Mouse (Mus musculus) layer of hippocampus, adult 8-10 months (tissue): Measurements from ENCODE around the gene Rab9b. TPM values are rescaled to one million over a fixed set of nuclear protein-coding genes. Genes with fewer than 3 reads are reported as not detected.
A peak's percentile ranks its signal among the peaks of the same experiment; 100 is the strongest.

Experiments
- DNase-seq, 2 experiments: peaks; one replicate each; pipeline ENCODE4 v3.0.0; 2022; ENCODE audit warnings: low spot score in 2 of 2
- total RNA-seq, 4 experiments: library from RNA; stranded (reverse); gene quantifications; 2 replicates each; pipeline ENCODE4 v1.2.4; 2022

The Rab9b gene
- total RNA-seq, result 10 to 100 TPM; 15.3 to 31.4 (median 24.5) TPM

DNA sequence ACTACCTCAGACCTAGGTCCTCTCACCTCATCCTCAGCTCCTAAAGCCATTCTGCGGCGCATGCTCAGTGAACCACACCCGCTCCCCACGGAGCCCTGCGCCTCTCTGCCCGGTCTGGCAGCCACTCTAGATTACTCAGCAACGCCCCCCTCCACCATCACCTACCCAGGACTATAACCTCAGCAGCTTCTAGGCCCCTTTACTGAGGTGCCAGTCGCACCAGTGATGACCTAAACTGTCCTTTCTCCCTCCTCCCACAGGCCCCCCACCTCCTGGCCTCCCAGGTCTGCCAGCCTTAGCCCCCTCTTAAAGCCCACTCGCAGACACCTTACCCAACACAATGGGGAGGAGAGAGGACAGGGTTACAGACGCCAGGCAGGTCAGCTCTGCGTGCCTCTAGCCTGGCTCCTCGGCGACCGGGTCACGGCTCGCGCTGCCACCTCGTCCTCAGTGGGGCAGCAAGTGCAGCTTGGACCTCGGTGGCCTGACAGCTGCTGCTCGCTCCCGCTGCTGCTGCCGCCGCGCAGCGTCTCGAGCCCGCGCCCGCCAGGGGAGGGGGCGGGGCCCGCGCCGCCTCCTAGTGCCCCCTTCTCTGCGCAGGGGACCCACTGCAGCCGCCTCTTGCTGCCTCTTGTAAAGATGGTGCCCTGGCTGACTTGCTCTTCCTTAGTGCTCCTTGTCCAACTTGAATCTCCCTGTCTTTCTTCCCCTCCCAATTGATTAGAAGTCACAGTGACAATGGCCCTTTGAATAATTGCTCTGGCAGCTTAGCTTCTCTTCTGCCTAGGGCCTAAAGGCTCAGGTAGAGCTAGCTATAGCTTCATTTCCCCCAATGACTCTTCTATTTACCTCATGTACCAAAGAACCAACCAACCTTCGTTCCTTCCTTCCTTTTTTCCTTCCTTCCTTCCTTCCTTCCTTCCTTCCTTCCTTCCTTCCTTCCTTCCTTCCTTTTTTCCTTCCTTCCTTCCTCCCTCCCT is at the start of gene Rab9b:
Rab9b (minus strand) TSS at position 695 of the 980 bp plus-strand sequence.
- peak in 1 of 2 experiments; percentile 43 for DNase-seq

DNA sequence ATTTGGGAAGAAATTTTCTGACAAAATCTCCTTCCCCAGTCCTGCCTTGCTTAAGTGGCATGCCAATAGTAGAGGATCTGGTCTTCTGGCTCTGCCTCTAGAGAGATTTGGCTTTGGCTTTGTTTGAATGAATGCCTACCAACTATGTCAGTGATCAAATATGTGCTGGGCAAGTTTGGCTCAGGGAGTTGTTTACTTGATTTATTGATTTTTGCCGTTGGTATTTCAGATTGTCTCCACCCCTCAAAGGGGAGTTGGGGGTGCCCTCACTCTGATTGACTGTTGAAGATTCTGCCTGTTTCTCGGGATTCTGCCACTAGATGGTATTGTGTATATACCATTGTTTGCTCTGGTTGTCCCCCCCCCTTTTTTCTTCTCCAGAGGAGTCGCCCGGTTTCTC is 35.8 kb upstream of the Rab9b start:
- DNase-seq, result no peak

DNA sequence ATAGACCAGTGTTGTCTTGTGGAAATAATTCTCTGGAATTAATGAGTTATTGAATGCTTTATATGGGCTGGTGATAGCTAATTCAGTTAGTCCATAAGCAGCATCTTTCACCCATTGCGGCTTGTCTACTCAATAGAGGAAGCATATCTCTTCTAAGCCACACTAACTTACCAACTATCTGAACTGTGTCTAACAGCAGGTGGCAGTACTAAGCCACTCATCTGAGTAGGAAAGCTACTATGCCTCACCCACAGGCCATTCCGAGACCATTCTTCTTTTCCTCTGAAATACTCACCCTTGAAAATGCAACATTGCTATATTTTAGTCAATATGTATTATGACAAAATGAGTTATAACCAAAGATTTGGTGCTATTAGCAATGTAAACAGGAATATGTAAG is 27.2 kb upstream of the Rab9b start:
- peak; percentile 3 to 7 for DNase-seq

DNA sequence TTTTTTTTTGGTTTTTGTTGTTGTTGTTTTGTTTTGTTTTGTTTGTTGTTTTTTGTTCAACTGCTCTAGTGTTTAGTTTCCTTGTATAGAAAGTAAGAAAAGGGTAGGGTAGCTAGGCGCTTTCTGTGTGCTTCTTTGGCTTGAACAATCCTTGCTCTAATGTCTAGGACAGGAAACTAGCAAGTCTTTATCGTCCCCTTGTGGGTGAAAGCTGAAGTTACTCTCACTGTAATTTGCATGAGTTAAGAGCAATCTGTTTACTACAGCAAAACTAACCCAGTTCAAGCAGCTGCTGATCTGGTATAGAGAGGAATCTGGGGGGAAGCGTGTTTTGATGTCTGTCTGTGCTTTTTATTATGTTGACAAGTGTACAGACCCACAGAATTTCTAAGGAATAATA is 18.3 kb downstream of the Rab9b start:
- no peak for DNase-seq

DNA sequence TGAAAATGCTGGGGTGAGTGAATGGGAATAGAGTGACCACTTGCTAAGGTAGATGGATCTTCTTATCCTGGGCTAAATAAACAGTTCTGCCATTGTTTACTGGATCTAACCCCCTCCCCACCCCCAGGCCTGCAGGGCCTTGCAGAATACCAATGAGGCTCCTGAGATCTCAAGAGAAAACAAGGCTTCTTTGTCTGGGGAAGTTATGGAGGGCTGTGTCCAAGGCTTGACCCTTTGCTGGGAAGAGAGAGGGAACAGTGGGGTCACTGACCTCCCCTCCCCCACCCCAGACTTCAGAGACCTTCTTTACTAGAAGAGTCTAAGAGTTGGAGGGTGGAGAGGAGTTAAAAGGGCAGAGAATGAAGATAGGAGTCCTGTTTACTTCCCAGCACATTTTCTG is 39.9 kb downstream of the Rab9b start:
- DNase-seq, result no peak

DNA sequence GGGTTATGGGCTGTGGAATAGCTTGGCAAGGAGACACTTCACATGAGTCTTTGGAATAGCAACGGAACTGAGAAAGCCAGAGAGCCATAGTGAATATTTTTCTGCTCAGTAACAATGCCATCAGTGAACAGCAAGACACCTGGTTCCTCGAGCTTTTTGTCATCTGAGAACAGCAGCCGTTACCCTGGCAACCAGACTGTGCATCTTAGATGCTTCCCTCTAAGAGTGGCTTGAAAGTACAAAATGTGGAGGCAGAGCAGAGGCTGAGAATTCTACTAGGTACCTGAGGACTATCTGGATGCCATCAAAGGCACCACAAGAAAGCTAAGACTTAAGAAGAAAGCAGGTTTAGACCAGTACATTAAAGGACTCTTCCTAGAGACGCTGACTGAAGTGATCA is 43.5 kb downstream of the Rab9b start:
- DNase-seq, result no peak

DNA sequence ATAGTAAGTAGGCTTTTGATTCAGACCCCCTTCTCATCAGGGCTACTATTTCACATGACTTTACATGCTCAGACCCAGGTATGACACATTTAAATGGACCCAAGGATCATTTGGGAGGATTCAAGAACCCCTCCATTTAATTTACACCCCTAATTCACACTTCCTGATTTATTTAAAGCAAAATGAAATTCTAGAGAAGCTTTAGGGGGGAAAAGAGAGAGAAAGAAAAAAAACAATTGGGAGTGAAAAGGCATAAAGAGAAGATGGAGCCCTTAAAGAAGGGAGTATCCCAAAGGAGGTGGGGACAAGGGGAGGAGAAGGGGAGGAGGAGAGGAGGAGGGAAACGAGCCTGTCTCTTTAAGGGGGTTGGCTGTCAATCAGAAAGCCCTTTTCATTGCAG is 46.2 kb downstream of the Rab9b start, which contains the start of gene Plp1:
Plp1 (plus strand) TSS at position 301 of the 400 bp plus-strand sequence.
- no peak for DNase-seq

DNA sequence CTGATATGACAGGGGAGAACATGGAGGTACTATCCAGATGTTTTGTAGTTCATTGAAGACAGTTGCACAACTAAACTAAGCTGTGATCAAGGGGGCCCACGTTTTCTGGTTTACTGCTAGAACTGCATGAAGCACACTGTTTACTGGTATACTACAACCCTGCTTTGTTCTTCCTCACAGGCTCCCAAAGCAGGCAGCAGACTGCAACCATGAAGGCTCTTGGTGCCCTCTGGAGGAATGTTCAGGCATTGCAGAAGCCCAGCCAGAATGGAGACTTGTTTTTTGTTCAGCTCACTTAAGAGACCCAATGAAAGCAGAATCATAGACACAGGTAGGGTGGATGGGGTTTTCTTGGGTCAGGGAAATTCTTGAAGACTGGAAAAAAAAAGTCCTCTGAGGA is 48.3 kb downstream of the Rab9b start:
- peak; percentile 63 to 84 for DNase-seq

DNA sequence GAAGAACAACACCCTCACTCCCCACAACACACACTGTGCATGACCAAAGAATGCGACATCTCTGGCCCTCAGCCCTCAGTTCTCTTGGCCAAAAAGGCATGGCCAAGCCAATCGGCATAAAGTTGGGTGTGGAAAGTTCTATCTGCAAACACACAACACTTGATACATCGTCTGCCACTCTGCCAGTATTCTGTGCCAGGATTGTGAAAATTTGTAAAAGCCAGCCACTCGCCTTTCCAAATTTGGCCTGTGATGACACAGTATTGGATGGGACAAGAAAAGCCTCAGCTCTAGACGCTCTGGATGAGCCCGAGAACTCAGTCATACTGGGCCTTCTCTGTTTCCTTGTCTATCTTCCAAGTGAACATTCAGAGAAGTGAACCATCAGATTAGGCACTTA is 48.8 kb downstream of the Rab9b start:
- DNase-seq, result no peak

Other genes starting within 250 kb of the Rab9b start
- 10 to 100 TPM; 13.1 to 16.4 (median 15.0) TPM for gene Tceal1, start 160.8 kb downstream of the Rab9b start, total RNA-seq
- gene Morf4l2, start 125.1 kb downstream of the Rab9b start, total RNA-seq, result 100 to 1,000 TPM; 325 to 385 (median 347) TPM
- under 1 TPM in 1 of 4 experiments, not detected in 3; 0.45 TPM for gene Glra4, start 88.6 kb downstream of the Rab9b start, total RNA-seq
- gene Plp1, start 46.1 kb downstream of the Rab9b start, total RNA-seq, result 100 to 1,000 TPM; 774 to 956 (median 858) TPM
- gene H2bfm, start 58.6 kb upstream of the Rab9b start, total RNA-seq, result not detected
- 10 to 100 TPM; 11.6 to 19.9 (median 16.2) TPM for gene Tmsb15b2, start 106.7 kb upstream of the Rab9b start, total RNA-seq
- 1 to 10 TPM; 1.6 to 3.9 (median 3.8) TPM for gene Tmsb15l, start 108.1 kb upstream of the Rab9b start, total RNA-seq
- gene Tmsb15b1, start 108.1 kb upstream of the Rab9b start, total RNA-seq, result 1 to 10 TPM; 2.8 to 8.9 (median 5.3) TPM
- gene Zcchc18, start 124.4 kb upstream of the Rab9b start, total RNA-seq, result 100 to 1,000 TPM; 251 to 290 (median 278) TPM
- gene Slc25a53, start 169.5 kb upstream of the Rab9b start, total RNA-seq, result 10 to 100 TPM; 24.6 to 35.4 (median 32.0) TPM
- gene Fam199x, start 180.8 kb upstream of the Rab9b start, total RNA-seq, result 10 to 100 TPM in 2 of 4 experiments, 1 to 10 TPM in 2; 9.8 to 10.2 (median 10.0) TPM